Mouse (Mus musculus): ENCODE measurements around the gene Slc25a40.

Gene Slc25a40

DNA sequence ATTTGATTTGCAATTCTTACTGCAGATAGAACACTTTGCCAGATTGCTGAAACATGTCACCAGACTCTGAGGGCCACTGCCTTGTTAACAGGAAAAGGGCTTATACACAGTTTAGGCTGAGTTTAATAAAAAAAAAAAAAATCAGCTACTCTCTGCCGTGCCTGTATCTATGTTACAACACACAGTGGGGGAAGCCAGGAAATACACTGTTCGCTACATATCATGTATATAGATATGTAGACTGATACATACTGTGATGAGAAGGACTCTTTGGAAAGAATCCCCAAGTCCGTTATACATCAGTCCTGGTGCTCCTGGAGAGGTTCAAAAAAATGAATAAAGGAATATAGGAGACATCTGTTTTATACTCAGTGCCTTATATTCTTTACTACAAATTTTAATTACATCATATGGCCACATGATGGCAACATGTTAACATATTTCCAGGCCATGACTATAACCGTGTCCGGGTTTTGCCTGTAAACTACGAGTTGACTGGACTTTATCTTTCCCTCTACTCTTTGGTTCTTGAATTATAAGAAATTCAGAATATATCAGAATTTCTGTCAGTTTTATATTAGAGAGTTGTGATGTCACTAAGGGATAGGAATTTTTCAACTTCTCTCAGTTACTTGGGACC is 66.9 kb downstream of the Slc25a40 start:
- DNase-seq (ENCODE audit: low spot score in 2 of 2): no peak

GRCm38 (mm10) chr5:8491778-8492177 is 69.1 kb downstream of the Slc25a40 start:
- no peak for DNase-seq (ENCODE audit: low spot score in 2 of 2)

Measured in frontal cortex, postnatal 14 days (tissue).